Mouse (Mus musculus) left cerebral cortex, postnatal 36 days (tissue): ENCODE measurements around the gene Cep83. TPM values are rescaled to one million over a fixed set of nuclear protein-coding genes. Genes with fewer than 3 reads are reported as not detected.
A peak's percentile ranks its signal among the peaks of the same experiment; 100 is the strongest.

Experiments used
- DNase-seq, 2 experiments: peaks; one replicate each; pipeline ENCODE4 v3.0.0; 2021 to 2022; ENCODE audit warnings: low spot score in 2 of 2, mixed read lengths in 1 of 2
- intact Hi-C: fragments of 180-260 bp; cut with DNase I; formaldehyde crosslinking; loops from one replicate; pipeline ENCODE4 v1.15.1; 2025
- total RNA-seq, 2 experiments: library from RNA; stranded (reverse); gene quantifications; 2 replicates each; pipeline ENCODE4 v1.2.3; 2021

The Cep83 gene
- total RNA-seq, 2 experiments from 2014 or later: 36.2 to 43.5 TPM

DNA sequence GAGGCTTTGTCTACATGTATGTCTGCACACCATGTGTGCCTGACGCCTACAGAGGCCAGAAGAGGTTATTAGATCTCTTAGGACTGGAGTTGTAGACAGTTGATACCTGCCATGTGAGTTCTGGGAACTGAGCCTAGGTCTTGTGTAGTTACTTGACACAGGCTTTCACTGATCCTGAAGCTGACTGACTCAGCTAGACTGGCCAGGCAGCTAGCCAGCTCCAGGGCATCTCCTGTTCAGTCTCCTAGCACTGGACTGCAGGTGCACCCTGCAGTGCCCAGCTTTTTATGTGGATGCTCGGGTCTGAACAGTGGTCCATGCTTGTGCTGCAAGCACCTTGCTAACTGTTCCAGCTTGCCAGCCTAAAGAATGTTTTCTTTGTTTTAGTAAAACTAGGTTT lies 58.6 kb downstream of the Cep83 start:
- intact Hi-C loops: no loop called here
- no peak for DNase-seq

DNA sequence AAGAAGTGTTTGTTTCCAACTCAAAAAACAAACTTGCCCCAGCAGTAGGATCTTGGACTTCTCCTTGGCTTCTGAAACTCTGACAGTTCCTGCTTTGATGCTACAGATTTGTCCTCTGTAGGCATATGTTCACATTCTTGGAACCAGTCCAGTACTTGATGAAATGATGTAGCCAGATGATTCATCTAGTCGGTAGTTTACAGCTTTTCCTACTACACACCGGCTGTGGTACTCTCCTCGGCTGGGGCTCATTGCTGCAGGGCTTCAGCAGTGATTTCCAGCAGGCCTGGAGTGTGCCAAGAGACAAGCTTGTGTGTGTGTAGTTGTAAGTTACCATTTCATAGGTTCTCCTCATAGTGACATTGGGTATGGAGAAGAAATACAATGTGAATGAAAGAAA lies 83.0 kb downstream of the Cep83 start:
- intact Hi-C loops: no loop called here

DNA sequence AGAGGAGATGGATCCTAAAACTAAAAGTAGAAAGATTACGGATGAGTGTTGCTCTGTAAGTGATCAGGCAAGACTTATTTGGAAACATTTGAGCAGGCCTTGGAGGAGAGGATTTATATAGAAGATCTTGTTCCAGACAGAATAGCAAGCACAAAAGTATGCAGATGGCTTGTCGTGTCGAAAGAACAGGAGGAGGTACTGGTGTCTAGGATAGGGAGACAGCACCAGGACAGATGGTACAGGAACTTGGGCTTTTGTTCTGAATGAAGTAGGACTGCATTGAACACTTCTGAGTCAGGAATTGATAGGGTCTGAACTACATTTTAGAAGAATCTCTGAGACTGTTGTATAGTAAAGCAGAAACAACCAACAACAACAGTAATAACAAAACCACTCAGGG lies 89.1 kb downstream of the Cep83 start:
- intact Hi-C loops: no loop called here
- DNase-seq: no peak

More for the DNA sequence above, 83.0 kb downstream of the Cep83 start:
- peak; percentile 17 to 29 for DNase-seq

DNA sequence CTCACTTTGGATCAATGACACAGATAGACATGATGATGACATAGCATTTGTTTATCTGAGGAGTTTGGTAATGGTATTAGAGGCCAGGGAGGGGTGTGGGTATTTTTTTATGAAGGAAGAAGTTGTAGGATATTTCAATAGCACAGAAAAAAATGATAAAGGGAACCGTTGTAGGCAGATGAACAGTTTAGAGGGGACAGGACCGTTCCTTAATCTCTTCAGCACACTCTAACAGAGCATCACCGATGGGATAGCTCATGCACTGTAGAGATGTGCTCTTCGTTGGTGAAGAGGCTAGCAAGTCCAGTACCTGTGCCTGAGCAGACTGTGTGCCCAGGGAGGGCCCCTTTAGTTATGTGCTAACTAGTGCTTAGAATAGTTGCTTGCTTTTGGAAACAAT lies 90.9 kb downstream of the Cep83 start:
- DNase-seq: no peak
- intact Hi-C loops: no loop called here

DNA sequence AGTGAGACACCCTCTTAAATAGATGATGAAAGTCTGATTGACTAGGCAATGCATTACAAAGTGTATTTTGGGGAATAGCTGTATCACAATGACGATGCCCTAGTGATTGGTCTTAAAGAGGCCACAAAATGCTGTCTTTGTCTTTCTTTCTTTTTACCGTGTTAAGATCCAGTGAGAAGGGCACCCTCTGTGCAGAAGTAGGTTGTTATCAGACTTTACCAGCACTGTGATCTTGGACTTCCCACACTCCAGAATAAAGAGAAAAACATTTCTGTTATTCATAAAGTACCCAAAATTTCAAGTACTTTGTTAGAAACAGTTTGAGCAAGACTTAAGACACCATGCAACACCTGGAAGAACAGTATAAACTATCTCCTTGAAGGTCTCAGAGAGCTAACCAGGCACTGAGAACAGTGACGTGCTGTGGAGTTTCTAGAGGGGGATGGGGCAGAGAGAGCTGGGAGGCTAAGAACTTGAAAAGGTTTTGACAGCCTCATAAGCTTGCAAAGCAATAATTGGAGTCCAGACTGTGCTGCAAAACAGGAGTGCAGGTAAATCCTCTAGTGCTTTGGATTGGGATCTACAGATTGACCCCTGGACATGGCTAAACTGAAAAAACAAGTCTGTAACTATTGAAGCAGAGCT lies 92.3 kb downstream of the Cep83 start:
- intact Hi-C loops: no loop called here
- DNase-seq: no peak

DNA sequence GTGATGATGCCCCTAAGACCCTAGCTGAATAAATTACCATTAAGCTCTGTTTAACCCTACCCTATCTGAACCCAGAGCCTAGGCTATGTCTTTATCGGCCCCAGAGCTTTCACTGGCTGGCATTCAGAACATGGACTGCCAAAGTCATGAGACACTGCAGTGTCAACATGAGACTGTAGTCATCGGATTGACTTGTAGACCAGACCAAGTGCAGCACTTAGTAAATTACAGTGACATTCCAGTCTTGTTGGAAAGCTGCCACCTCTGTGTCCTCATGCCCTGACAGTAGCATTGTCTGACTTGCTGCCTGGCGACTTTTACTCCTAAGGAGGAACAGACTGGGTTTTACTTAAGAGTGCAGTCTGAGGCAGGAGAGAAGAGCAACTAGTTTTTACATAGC lies 100.8 kb downstream of the Cep83 start:
- no peak for DNase-seq
- intact Hi-C loops: no loop called here

DNA sequence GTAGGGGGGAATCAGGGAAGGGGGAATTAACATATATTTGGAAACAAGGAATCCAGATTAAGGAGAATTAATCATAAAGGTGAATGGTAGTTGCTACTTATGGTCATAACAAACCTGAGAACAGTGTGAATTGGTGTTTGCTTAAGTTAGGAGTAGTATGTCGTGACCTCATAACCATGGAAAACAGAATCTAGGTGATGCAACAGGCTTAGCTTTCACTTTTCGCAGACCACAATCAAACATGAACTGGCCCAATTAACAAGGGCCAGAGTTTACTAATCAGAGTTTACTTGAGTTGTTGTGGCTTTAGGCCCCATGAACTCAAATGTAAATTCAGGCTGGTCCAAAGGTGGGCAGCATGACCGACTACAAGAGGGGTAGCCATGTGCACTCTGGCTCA lies 105.5 kb downstream of the Cep83 start:
- intact Hi-C loops: no loop called here
- DNase-seq: no peak

DNA sequence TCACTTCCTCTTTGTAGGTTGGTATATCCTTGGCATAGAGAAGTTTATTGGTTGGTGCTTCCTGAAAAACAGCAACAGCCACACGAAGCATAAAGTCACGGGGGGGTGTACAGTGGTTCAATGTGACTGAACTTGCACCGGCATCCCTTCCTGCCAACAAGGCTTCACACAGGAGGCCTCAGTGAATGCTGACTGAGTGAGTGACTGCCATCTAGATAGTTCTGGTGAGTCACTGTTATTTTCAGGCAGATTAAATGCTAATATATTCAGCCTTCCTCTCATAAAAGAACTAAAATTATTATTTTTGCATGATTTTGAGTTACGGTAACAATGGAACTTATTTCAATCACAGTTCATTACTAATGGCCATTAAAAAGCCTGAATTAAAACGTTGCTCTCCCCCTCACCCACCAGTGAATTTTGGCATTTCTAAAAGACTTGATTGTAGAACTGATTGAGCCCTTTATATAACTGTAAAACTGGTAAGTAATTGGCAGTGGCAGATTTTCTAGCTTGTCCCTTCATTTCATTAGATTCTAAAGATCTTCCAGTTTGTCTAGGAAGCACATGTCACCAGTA lies 106.3 kb downstream of the Cep83 start:
- intact Hi-C loops: no loop called here
- DNase-seq: no peak

DNA sequence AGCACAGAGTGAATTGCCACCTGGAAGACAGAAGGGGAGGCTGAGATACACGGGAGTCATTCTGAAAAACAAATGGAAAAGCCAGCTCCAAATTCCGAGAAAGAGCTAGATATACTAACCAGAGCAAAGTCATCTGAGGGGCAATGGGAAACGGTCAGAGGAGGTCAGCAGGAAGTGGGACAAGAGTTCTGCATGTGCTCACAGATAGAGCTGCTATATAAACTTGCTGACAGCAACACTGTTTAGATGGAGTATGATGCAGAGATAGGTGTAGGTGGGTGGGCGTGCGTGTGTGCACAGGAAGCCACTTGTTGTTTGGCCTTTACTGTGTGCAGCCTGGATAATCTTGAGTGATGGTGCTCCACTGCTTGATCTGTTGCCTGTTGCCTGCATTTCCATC lies 109.7 kb downstream of the Cep83 start:
- no peak for DNase-seq
- intact Hi-C loops: no loop called here

DNA sequence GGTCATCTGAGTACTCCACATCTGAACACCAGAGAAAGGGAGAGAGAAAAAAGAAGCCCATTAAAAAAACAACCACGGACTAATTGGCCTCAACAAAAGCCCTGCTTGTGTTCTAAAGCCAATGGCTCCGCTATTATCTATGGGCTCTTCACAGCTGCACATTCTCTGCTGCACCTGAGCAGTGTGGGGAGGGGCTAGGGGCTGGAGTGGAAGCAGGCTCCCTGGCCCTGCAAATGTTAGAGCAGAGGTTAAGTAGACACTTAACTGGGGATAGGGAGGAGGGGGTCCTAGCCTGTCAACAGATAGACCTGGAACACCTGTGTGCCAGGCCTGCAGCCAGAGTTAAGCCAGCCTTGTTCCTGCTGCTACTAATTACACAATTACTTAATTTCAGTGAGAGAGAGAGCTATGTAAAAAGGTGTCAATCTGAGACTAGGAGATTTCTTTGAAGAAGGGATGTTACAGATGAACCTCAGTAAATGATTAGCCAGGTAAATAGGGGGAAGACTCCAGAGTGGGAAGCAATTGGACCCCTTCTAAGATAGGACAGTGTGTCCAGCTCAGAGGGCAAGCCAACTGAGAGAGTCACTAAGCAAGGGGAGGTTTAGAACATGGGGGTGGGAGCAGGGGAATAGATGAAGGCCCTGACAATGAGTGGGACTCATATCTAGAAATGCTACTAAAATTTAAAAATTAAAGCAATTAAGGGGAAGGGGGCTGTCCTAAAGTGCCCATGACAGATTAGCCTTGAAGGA lies 111.2 kb downstream of the Cep83 start:
- intact Hi-C loops: no loop called here
- no peak for DNase-seq

DNA sequence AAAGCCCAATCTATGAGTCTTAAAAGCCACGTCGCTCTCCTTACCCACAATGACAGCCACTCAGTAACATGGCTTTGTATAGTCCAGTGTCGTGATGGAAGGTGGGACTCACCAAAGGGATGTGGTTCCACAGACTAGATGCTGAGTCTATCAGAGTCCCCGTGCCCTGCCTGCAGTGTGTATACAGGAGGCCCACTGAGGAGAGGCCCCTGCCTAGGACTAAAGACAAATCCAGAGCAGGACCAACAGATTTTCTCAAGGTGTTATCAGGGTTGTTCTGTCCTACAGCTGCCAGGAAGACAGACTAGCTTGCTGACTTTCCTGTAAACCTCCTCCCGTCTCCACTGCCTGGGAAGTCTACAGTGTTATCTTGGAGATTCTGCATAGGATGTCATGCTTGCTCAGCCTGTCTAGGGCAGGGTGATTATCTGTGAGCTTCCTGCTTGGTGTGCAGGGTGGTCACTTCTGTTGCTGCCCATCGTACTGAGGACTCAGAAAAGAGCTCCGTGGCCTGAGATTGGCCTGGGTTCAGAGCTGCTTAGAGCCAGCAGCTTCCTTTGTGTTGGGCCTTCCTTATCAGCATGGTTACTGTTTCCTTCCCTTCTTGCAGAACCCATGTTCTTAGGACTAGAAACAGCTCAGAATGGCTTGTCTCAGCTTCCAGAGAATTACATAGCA lies 112.4 kb downstream of the Cep83 start:
- intact Hi-C loops: no loop called here
- DNase-seq: no peak

DNA sequence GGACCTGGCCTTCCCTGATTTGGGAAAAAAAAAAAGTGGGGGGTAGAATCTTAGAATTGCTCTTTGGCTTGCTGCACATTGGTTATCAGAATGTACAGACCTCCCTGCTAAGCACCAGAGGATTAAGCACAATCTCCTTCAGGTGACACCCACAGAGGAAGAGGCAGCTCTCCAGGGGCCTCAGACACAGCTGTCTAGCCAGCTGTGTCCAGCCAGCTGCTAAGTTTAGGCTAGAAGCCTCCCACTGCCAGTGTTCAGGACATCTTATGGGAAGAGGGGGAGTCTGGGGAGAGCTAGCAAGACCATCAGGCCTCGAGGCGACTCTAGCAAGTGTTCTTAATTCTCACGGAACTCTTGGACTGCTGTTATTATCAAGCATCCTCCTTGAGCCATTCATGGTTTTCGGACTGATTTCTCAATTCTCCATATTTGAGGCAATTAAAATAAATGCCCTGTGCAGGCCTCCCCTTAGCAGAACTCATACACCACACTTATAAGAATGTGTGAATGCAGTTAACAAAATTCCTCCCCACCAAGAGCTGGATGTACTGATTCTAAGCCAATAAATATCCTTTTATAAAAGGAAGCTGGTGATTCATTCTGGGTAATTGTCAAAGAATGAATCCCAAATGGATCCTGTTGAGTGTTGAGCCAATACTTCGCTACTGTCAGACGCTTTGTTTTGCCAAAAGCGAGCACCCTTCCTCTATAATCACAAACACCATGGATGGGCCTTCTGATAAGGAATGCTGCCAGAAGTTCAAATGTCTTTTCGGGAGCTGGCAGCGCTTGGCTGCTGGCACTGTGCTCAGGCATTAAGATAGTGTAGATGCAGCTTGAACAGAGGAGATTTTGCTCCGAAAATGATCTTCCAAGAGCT lies 115.8 kb downstream of the Cep83 start:
- DNase-seq: peak in 1 of 2 experiments; percentile 39
- intact Hi-C loops: no loop called here

DNA sequence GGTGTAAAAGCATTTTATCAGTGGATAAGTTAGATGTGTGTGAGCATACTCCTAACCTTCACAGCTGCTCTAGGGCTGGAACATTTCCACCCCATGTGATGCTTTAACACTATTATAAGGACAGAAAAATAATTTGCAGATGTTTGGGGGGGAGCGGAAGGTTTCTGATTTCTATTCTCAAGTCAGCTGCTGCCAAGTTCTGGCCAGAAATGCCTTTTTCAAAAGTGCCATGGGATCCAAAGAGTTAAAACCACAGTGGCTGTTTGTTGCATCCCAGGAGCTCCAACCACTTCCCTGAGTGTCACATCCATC lies 116.4 kb downstream of the Cep83 start:
- intact Hi-C loops: no loop called here
- DNase-seq: no peak

DNA sequence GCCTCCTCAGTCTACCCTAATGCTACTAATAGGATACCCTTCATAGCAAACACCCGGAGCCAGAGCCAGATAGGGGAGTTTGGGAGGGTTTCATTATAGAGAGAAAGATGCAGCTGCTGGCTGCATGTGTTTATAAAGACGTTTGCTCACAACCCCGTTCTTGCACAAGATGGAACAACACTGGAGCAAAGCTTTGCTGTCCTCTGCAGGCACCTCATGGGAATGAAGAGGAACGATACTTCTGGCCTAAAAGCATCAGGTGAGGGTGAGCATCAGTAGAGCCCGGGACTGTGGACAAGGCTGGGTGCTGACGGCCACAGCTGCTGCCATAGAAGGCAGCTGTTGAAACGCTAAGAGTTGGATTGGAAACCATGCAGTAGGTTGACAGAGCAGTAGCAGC lies 118.9 kb downstream of the Cep83 start:
- intact Hi-C loops: no loop called here
- no peak for DNase-seq

DNA sequence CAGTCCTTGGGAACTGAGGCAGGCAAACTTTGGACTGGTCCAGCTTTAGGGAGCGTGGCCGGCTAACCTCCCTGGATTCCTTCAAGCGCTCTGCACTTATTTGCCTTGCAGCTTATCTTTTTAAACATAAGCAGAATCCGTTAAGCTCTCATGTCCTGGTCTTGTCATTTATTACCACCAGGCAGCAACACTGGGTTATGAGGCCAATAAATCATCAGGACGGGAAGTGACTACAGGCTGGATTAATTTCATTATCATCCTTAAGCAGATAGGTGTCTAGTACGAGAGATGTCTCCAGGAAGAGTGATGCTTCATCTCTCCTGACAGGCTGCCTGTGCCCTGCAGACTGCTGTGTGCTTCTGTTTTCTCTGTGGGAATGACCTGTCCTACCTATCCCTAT lies 119.8 kb downstream of the Cep83 start:
- no peak for DNase-seq
- intact Hi-C loops: no loop called here

DNA sequence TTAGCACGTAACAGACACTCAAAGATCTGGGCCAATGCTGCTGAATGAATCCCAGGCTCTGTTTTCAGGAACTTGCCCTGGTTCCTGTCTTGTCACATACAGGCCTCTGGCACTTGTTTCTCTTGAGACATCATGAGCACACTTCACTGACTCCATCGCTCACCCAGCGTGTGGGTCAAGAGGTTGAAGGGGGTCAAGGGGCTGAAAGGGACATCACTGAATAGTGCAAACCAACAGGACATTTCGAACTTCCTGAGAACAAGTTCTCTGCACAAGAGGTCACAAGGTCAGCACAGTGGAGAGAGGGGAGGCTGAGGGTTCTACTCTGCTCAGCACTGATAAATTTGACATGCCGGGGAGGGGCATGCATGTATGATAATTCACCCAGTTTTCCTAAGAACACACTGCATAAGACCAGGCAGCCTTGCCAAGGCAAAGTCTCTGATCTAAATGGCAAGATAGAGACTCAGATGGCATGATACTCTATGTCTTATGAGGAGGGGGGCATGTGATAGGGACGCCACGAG lies 121.6 kb downstream of the Cep83 start:
- intact Hi-C loops: no loop called here

DNA sequence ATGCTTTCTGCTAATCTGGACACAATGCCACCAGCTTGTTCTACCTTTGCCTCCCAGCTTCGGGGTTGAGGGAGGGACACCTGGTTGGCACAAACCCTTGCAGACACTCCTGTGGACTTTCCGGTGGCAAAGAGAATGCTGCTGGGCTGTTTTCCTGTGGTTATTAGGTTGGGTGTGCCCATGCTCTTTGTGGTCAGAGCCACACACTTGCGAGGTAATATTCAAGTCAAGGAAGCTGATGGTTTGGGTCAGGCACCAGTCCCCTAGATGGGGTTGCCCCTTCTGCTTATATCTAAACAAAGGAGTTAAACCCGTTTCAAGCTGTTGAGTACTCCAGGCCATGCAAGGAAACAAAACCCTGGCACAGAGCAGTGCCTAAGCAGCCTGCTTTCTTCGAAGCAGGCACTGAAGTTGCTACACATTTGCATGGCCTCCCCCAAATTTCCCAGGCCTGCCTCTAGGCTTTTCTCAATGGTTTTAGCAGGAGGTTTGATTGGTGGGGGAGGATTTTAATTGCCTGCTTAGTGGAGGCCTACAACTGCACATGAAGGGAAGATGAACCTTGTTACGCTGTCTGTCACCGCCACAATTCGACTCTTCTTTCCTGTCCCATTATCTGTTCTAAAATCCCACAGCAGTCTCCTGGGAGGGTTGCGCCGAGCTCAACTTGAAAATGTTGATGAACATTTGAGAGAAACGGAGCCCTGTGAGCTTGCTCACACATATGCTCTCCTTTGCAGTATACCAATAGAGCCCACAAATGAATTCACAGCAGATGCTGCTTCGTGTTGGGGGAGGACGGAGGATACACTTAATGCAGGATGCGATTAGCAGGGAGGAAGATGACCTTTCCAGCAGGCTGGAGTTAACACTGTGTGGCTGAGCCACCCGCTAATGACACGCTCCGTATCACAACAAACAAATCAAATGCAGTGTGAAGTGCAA lies 123.7 kb downstream of the Cep83 start:
- no peak for DNase-seq

More for the DNA sequence above, 121.6 kb downstream of the Cep83 start:
- DNase-seq: no peak

DNA sequence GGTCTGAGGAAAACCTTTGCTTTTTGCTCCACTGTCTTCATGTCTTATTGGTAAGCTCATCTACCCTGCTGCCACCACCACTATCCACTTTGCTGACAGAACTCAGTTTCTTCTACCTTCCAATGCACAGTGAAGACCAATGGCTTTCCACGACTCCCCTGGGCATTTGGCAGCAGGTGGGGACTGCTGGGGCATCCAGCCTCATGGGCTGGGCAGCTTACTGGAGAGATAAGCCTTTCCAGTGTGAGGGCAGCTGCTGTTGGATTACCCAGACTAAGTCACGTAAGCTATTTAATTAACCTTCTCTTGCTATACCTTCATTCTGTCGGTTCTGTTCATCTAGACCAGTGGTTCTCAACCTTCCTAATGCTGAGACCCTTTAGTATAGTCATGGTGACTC lies 129.7 kb downstream of the Cep83 start:
- no peak for DNase-seq
- intact Hi-C loops: no loop called here

More for the DNA sequence above, 123.7 kb downstream of the Cep83 start:
- intact Hi-C loops: no loop called here
